Mouse (Mus musculus) E14TG2a.4 (cell line): Measurements from ENCODE around the gene Snx7.

ENCODE experiments used
- H3K27me3 ChIP-seq: 2 replicates; pipeline ENCODE4 v1.6.1; 2014; ENCODE audit warnings: low read length, control low read depth; ENCODE audit not compliant: insufficient read depth
- H3K36me3 ChIP-seq: 2 replicates; pipeline ENCODE4 v1.6.1; 2014; ENCODE audit warnings: low read length, control low read depth; ENCODE audit not compliant: insufficient read depth
- H3K4me1 ChIP-seq: replicated peaks from 2 replicates; pipeline ENCODE4 v1.6.1; 2014; ENCODE audit warnings: low read depth, low read length, control low read depth
- H3K4me3 ChIP-seq: replicated peaks from 2 replicates; pipeline ENCODE4 v1.5.1; 2014; ENCODE audit warnings: mild to moderate bottlenecking, low read length
- H3K9me3 ChIP-seq: 2 replicates; pipeline ENCODE4 v1.6.1; 2014; ENCODE audit warnings: low read length, control low read depth
- CTCF ChIP-seq: conservative IDR thresholded peaks from 2 replicates; pipeline ENCODE4 v1.5.1; 2014; ENCODE audit warnings: low read length
- NANOG ChIP-seq: IDR thresholded peaks from 2 replicates; pipeline ENCODE4 v1.6.1; 2014; ENCODE audit warnings: borderline replicate concordance, low read length, mixed read lengths
- POU5F1 ChIP-seq: IDR thresholded peaks from 2 replicates; pipeline ENCODE4 v1.6.1; 2014; ENCODE audit warnings: low read length, borderline replicate concordance

The Snx7 gene

GRCm38 (mm10) chr3:117868637-117869323 is at the start of gene Snx7:
TSS of gene Snx7 (minus strand) at chr3:117868936.
- Histone ChIP-seq H3K36me3 (no peaks in the 10 kb centered on the region), H3K9me3 (no peaks in the 10 kb centered on the region), H3K4me3 (peak within 1 kb of the TSS; percentile 80), H3K27me3 (peaks cover 25% of the 10 kb centered on the region), H3K4me1 (0 out of 2 replicates have a peak, but pooled peaks cover 4% of the 10 kb centered on the region)
- TF ChIP-seq CTCF = no peak
- TF ChIP-seq POU5F1 = no peak
- TF ChIP-seq NANOG = no peak

DNA sequence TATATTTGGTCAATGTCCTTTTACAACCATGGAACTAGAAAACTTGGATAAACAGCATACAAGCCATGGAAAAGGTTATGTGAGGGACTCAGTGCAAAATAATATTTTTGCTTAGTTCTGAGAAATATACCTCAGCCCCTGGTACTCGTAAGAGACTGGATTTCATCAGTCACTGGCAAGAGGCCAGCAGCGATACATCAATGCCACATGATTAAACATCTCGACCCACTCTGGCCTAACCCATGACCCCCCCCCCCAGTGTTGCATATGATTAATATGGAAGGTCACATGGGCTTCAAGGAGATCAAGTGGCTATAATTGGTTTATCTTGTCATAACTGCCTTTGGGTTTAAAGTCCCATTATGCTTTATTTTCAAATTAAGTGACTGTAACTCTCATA is 46.7 kb upstream of the Snx7 start:
- H3K4me3 ChIP-seq = no peak overlapping the region
- no peaks in the 10 kb centered on the region for H3K36me3 ChIP-seq
- TF ChIP-seq POU5F1 (no peak), CTCF (no peak)

DNA sequence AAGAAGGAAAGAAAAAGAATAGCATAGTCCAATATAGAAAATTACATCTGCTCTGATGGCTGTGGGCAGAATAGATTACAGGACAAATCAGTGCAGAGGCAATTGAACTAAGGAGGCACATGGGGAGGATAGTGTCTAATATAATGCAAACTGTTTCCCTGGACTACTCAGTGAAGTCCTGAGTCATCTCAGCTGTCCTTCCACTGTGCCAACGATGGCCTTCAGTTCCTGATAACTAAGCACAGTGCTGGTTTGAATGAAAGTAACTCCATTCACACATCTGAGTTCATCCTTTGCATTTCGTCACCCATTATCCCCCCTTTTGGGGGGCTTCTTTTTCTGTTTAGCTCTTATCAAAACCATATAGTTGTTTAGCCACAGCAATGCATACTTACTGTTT is 25.0 kb upstream of the Snx7 start:
- Histone ChIP-seq H3K9me3 (no peaks in the 10 kb centered on the region), H3K36me3 (no peaks in the 10 kb centered on the region), H3K4me1 (no peaks in the 10 kb centered on the region), H3K27me3 (no peaks in the 10 kb centered on the region), H3K4me3 (no peak overlapping the region)
- TF ChIP-seq CTCF = no peak

More for the DNA sequence above, 46.7 kb upstream of the Snx7 start:
- Histone ChIP-seq H3K4me1 (no peaks in the 10 kb centered on the region), H3K9me3 (no peaks in the 10 kb centered on the region), H3K27me3 (no peaks in the 10 kb centered on the region)

- no peaks in the 10 kb centered on the region for H3K9me3 ChIP-seq
- no peaks in the 10 kb centered on the region for H3K4me1 ChIP-seq
- H3K27me3 ChIP-seq = no peaks in the 10 kb centered on the region
- no peaks in the 10 kb centered on the region for H3K36me3 ChIP-seq
- H3K4me3 ChIP-seq = no peak overlapping the region
- TF ChIP-seq NANOG (no peak), POU5F1 (no peak), CTCF (no peak)
These were observed 6.7 kb upstream of the Snx7 start for GRCm38 (mm10) chr3:117875450-117875849.

- Histone ChIP-seq H3K27me3 (peaks cover 8% of the 10 kb centered on the region; the same call in 1 of the 2 replicates), H3K36me3 (no peaks in the 10 kb centered on the region), H3K9me3 (no peaks in the 10 kb centered on the region), H3K4me1 (0 out of 2 replicates have a peak, but pooled peaks cover 4% of the 10 kb centered on the region), H3K4me3 (no peak overlapping the region)
- TF ChIP-seq CTCF (no peak), POU5F1 (no peak), NANOG (no peak)
These were observed 4.6 kb upstream of the Snx7 start for GRCm38 (mm10) chr3:117873209-117873863.

DNA sequence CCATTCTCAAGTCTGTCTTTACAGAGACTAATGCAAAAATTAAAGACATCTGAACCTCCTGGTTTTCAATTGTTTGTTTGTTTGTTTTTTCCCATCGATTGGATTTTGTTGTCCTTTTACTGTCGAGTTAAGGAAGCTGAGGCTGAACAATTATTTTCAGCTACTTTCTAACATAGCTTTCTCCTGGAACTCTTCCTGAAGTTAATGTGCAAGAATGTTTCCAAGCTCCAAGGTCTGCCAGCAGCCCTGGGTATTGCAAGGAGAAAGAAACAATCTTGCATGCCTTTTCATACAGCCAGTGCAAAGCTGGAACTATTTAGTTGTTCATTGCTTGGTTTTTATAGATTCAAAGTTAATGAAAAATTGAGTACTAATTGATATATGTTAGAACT is 584 bp upstream of the Snx7 start:
- H3K4me1 ChIP-seq = 0 out of 2 replicates have a peak, but pooled peaks cover 4% of the 10 kb centered on the region
- no peaks in the 10 kb centered on the region for H3K36me3 ChIP-seq
- H3K9me3 ChIP-seq = no peaks in the 10 kb centered on the region
- H3K4me3 ChIP-seq = peak overlapping the region; percentile 80
- no peak for TF ChIP-seq CTCF
- TF ChIP-seq NANOG = no peak
- no peak for TF ChIP-seq POU5F1
- peaks cover 25% of the 10 kb centered on the region for H3K27me3 ChIP-seq

GRCm38 (mm10) chr3:117868091-117868490 is 645 bp downstream of the Snx7 start:
- no peak for TF ChIP-seq CTCF
- no peak for TF ChIP-seq POU5F1
- TF ChIP-seq NANOG = no peak
- Histone ChIP-seq H3K4me3 (peak overlapping the region; percentile 80), H3K36me3 (no peaks in the 10 kb centered on the region), H3K9me3 (no peaks in the 10 kb centered on the region), H3K4me1 (0 out of 2 replicates have a peak, but pooled peaks cover 4% of the 10 kb centered on the region), H3K27me3 (peaks cover 25% of the 10 kb centered on the region)

DNA sequence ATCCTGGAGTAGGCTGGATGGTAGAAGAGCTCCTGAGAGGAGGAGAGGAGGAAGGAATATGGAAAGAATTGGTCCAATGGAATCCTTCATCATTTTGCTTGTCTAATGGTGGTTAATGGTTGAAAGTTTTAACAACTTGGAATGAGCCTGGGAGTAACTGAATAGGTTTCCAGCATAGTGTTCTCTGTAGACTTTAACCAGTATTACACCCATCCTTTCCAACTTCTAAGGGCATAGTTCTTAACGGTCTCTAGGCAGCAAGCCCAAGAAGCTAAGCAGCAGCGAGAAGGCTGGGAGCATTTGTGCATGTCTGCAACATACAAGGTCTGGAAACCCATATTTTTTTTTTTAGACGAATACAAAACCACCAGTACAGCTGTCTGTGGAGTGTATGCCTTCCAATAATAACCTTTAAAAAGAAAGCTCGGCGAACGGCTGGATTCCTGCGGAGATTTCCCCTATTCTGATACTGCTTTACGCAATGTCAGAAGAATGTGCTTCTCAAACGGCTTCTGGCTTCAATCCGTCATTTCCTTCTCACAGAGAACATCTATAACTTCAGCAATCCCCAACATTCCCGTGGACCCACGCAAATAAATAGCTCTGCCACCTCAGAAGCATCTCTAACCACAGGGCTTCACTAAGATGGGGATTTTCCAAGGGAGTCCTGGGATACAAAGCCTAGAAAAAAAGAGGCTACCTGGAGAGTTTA is 1.9 kb downstream of the Snx7 start:
- Histone ChIP-seq H3K27me3 (peaks cover 25% of the 10 kb centered on the region), H3K9me3 (no peaks in the 10 kb centered on the region), H3K4me1 (peaks cover 11% of the 10 kb centered on the region), H3K36me3 (no peaks in the 10 kb centered on the region), H3K4me3 (no peak overlapping the region)
- no peak for TF ChIP-seq NANOG
- TF ChIP-seq CTCF = no peak
- TF ChIP-seq POU5F1 = no peak
